Mouse (Mus musculus): ENCODE measurements around the gene Plvap.

- TF ChIP-seq CTCF (conservative IDR thresholded peaks at IDR 0.05; ENCODE audit: low read length) (no peak), NANOG (IDR thresholded peaks at IDR 0.05; ENCODE audit: borderline replicate concordance, low read length) (no peak)
Measured at GRCm38 (mm10) chr8:71456906-71457305, 54.6 kb downstream of the Plvap start.
